16 mouse cellular contexts compared by ENCODE assay signal in the genomic region with DNA sequence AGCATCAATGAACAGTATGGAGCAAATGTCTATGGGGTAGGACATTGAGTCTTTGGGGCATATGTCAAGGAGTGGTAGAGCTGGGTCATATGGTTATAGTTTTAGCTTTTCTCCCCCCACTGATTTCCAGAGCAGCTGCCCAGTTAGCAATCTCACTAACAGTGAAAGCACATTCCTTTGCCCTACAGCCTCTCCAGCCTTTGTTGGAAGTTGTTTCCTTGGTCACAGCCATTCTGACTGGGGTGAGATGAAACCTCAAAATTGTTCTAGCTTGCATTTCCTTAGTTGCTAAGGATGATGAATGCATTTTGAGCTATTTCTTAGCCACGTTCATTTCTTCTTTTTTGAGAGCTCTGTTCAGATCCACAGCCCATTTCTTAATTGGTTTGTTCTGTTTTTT.
DNase-seq lines count a peak whose midpoint lies in the region; ATAC-seq and TF ChIP-seq lines count a peak whose summit lies in the region.
"Had no signal": no experiment of that assay in that cellular context is flagged by ENCODE, and none has a peak within 500 bp of the region (broad histone marks: within the 10 kb centered on the region; RNA-seq: fewer than 3 reads in every experiment).

No protein-coding gene starts in this region.

- no peaks in the 10 kb centered on the region for H3K9me3 ChIP-seq in lung, embryonic 14.5 days (ENCODE audit: low read depth, low read length)
- no peaks in the 10 kb centered on the region for H3K9me3 ChIP-seq in limb, embryonic 15.5 days
- H3K9me3 ChIP-seq: forebrain, embryonic 13.5 days; heart, embryonic 12.5 days; hindbrain, embryonic 10.5 days had no signal

- TF ChIP-seq CTCF in heart, adult 2 months (IDR thresholded peaks at IDR 0.05) = no peak
- TF ChIP-seq CTCF in lung, embryonic 14.5 days (IDR thresholded peaks at IDR 0.05; ENCODE audit: low read depth) = no peak

- no peaks in the 10 kb centered on the region for H3K27me3 ChIP-seq in heart, adult 2 months (ENCODE audit: control insufficient read depth, insufficient read depth, low read length)
- H3K27me3 ChIP-seq in lung, embryonic 14.5 days (ENCODE audit: insufficient read depth, low read length) = no peaks in the 10 kb centered on the region
- no peaks in the 10 kb centered on the region for H3K27me3 ChIP-seq in limb, embryonic 15.5 days
- H3K27me3 ChIP-seq: heart, embryonic 12.5 days had no signal

- no peak for ATAC-seq in lung, embryonic 14.5 days (ENCODE audit: insufficient read depth)
- ATAC-seq in limb, embryonic 15.5 days (ENCODE audit: insufficient number of reproducible peaks, low FRiP score, low TSS enrichment, low read depth) = no peak
- ATAC-seq: forebrain, embryonic 13.5 days; forebrain, postnatal 0 days had no signal

- H3K36me3 ChIP-seq in heart, adult 2 months (ENCODE audit: control insufficient read depth, insufficient read depth, low read length) = no peaks in the 10 kb centered on the region
- H3K36me3 ChIP-seq in lung, embryonic 14.5 days (ENCODE audit: insufficient read depth) = no peaks in the 10 kb centered on the region
- no peaks in the 10 kb centered on the region for H3K36me3 ChIP-seq in limb, embryonic 15.5 days
- H3K36me3 ChIP-seq: heart, embryonic 12.5 days; hindbrain, embryonic 10.5 days had no signal

- intact Hi-C loops in heart, adult 2 months (cut with DNase I) = no loop called here

- H3K27ac ChIP-seq in heart, adult 2 months = no peak overlapping the region
- H3K27ac ChIP-seq in lung, embryonic 14.5 days (ENCODE audit: low read depth) = no peak overlapping the region
- peak overlapping the region; percentile 74 for H3K27ac ChIP-seq in limb, embryonic 15.5 days
- H3K27ac ChIP-seq: forebrain, embryonic 13.5 days; hindbrain, embryonic 10.5 days; hindbrain, embryonic 14.5 days had no signal

- no peak overlapping the region for H3K9ac ChIP-seq in heart, adult 2 months (ENCODE audit: low read depth, low read length)
- H3K9ac ChIP-seq in lung, embryonic 14.5 days = no peak overlapping the region
- H3K9ac ChIP-seq in limb, embryonic 15.5 days = no peak overlapping the region
- H3K9ac ChIP-seq: forebrain, embryonic 13.5 days; forebrain, postnatal 0 days; heart, embryonic 12.5 days; hindbrain, embryonic 14.5 days had no signal

- peak; percentile 50 for DNase-seq in heart, adult 11 months
- DNase-seq in heart, adult 2 months = no peak
- peak; percentile 9 for DNase-seq in lung, embryonic 14.5 days
- no peak for DNase-seq in lung, postnatal 4 days
- DNase-seq in thymus, postnatal 14 days = no peak
- no peak for DNase-seq in adrenal gland, postnatal 10 days
- DNase-seq: adrenal gland, adult 2 months; adrenal gland, postnatal 36 days; cerebellum, adult 2 months; cerebellum, postnatal 10 days; forebrain, postnatal 0 days had no signal

- H3K4me1 ChIP-seq in heart, adult 2 months (ENCODE audit: control insufficient read depth, insufficient read depth, low read length) = no peaks in the 10 kb centered on the region
- no peaks in the 10 kb centered on the region for H3K4me1 ChIP-seq in lung, embryonic 14.5 days (ENCODE audit: insufficient read depth)
- H3K4me1 ChIP-seq in limb, embryonic 15.5 days = peaks cover 24% of the 10 kb centered on the region
- H3K4me1 ChIP-seq: heart, embryonic 12.5 days had no signal

- WGBS in heart, adult 2 months = 56% methylated on average over 1 of the region's 1 CpGs
- WGBS in lung, embryonic 14.5 days = 57% methylated on average over 1 of the region's 1 CpGs
- 45% methylated on average over 1 of the region's 1 CpGs for WGBS in limb, embryonic 15.5 days

- no peaks in the 10 kb centered on the region for H3K79me2 ChIP-seq in heart, adult 2 months (replicated peaks; ENCODE audit: control insufficient read depth, insufficient read depth, low read length)

- no peak for TF ChIP-seq EP300 in heart, adult 2 months (IDR thresholded peaks at IDR 0.05; ENCODE audit: insufficient read depth, low read depth, low read length)

- no peak overlapping the region for H3K4me3 ChIP-seq in heart, adult 2 months
- no peak overlapping the region for H3K4me3 ChIP-seq in lung, embryonic 14.5 days (ENCODE audit: low read depth, low read length)
- H3K4me3 ChIP-seq in limb, embryonic 15.5 days = no peak overlapping the region
- H3K4me3 ChIP-seq: forebrain, embryonic 13.5 days; heart, embryonic 12.5 days; hindbrain, embryonic 10.5 days had no signal

- TF ChIP-seq POLR2A in heart, adult 2 months (IDR thresholded peaks at IDR 0.05; ENCODE audit: insufficient read depth, low read depth, low read length) = no peak

- H3K4me2 ChIP-seq in lung, embryonic 14.5 days = no peak overlapping the region
- no peak overlapping the region for H3K4me2 ChIP-seq in limb, embryonic 15.5 days
- H3K4me2 ChIP-seq: forebrain, embryonic 13.5 days; heart, embryonic 12.5 days; hindbrain, embryonic 14.5 days had no signal

Comparison
In these comparisons a context has a peak if more than half of its experiments do, and no peak if none do; other contexts are left out.
1. DNase-seq: peak in heart, adult 11 months (single experiment) and lung, embryonic 14.5 days (single experiment); none in heart, adult 2 months (0 of 2), lung, postnatal 4 days (0 of 2), thymus, postnatal 14 days (single experiment) and adrenal gland, postnatal 10 days (single experiment).